Mouse (Mus musculus) CH12.LX (cell line): Measurements from ENCODE around the gene Crygb. TPM values are rescaled to one million over a fixed set of nuclear protein-coding genes. Genes with fewer than 3 reads are reported as not detected.

Experiments
- DNase-seq: peaks from one replicate; pipeline ENCODE4 v3.0.0-alpha.2; 2013; ENCODE audit errors: extremely low read depth
- H3K27ac ChIP-seq: 2 replicates; pipeline ENCODE4 v1.5.1; 2012; ENCODE audit warnings: low read depth, mild to moderate bottlenecking, control low read depth, moderate library complexity; ENCODE audit not compliant: insufficient read depth
- H3K27me3 ChIP-seq: replicated peaks from 2 replicates; pipeline ENCODE3; 2012; ENCODE audit warnings: inconsistent platforms
- H3K36me3 ChIP-seq, 2 experiments: replicated peaks in 1 of 2; 2 replicates each; pipeline versions ENCODE3 to v1.6.1; 2012; ENCODE audit warnings: inconsistent platforms in 1 of 2, low read length in 1 of 2, mild to moderate bottlenecking in 1 of 2, mixed read lengths in 1 of 2, moderate library complexity in 1 of 2; ENCODE audit not compliant: control insufficient read depth in 1 of 2, insufficient read depth in 1 of 2
- H3K4me1 ChIP-seq, 2 experiments: 2 replicates each; pipeline ENCODE4 v1.6.1; 2012; ENCODE audit warnings: inconsistent platforms in 1 of 2, moderate library complexity in 1 of 2; ENCODE audit not compliant: insufficient read depth in 2 of 2, control insufficient read depth in 1 of 2
- H3K4me2 ChIP-seq: 2 replicates; pipeline ENCODE4 v1.6.1; 2012; ENCODE audit warnings: low read depth, mild to moderate bottlenecking, control low read depth; ENCODE audit not compliant: poor library complexity, insufficient read depth, severe bottlenecking
- H3K4me3 ChIP-seq, 3 experiments: fragments of 150-350 bp in 1 of 3; sonication (generic) in 1 of 3; replicated peaks in 1 of 3; 2 replicates each; pipeline versions ENCODE3 to v1.5.1; 2011 to 2012; ENCODE audit warnings: low read depth in 2 of 3, low read length in 2 of 3, mild to moderate bottlenecking in 2 of 3, moderate library complexity in 2 of 3, control low read depth in 1 of 3, improper control_type of control experiment in 1 of 3, inconsistent platforms in 1 of 3, mixed read lengths in 1 of 3; ENCODE audit not compliant: poor library complexity in 1 of 3
- H3K79me2 ChIP-seq: replicated peaks from 2 replicates; pipeline ENCODE4 v1.6.1; 2012; ENCODE audit warnings: mild to moderate bottlenecking, moderate library complexity; ENCODE audit not compliant: control insufficient read depth, poor library complexity, insufficient read depth, severe bottlenecking; ENCODE audit errors: extremely low read depth
- H3K9ac ChIP-seq: 2 replicates; pipeline ENCODE4 v1.6.1; 2012; ENCODE audit warnings: low read depth, mild to moderate bottlenecking, control low read depth, moderate library complexity; ENCODE audit not compliant: insufficient read depth
- H3K9me3 ChIP-seq: replicated peaks from 2 replicates; pipeline ENCODE3; 2012; ENCODE audit warnings: low read length, inconsistent platforms, mixed read lengths
- CHD2 ChIP-seq: IDR thresholded peaks from 2 replicates; pipeline ENCODE4 v1.6.1; 2011; ENCODE audit warnings: low read length, improper control_type of control experiment
- EP300 ChIP-seq: IDR thresholded peaks from 2 replicates; pipeline ENCODE4 v1.6.1; 2011; ENCODE audit warnings: low read length, improper control_type of control experiment
- GABPA ChIP-seq: IDR thresholded peaks from 2 replicates; pipeline ENCODE4 v1.6.1; 2012; ENCODE audit warnings: low read depth, low read length, improper control_type of control experiment, inconsistent platforms; ENCODE audit not compliant: insufficient replicate concordance
- HCFC1 ChIP-seq: IDR thresholded peaks from 2 replicates; pipeline ENCODE4 v1.6.1; 2012; ENCODE audit warnings: low read depth, mild to moderate bottlenecking, inconsistent platforms, low read length, improper control_type of control experiment
- JUND ChIP-seq: conservative IDR thresholded peaks from 2 replicates; pipeline ENCODE4 v1.6.1; 2011; ENCODE audit warnings: low read depth, low read length, improper control_type of control experiment
- MAX ChIP-seq: IDR thresholded peaks from 2 replicates; pipeline ENCODE4 v1.6.1; 2011; ENCODE audit warnings: low read length, improper control_type of control experiment
- MAZ ChIP-seq: IDR thresholded peaks from 2 replicates; pipeline ENCODE4 v1.6.1; 2012; ENCODE audit warnings: low read depth, mild to moderate bottlenecking, inconsistent platforms, low read length, improper control_type of control experiment, moderate library complexity
- MEF2A ChIP-seq: IDR thresholded peaks from 2 replicates; pipeline ENCODE4 v1.6.1; 2014; ENCODE audit warnings: low read depth, mild to moderate bottlenecking, inconsistent platforms, low read length, improper control_type of control experiment, borderline replicate concordance
- MXI1 ChIP-seq: IDR thresholded peaks from 2 replicates; pipeline ENCODE4 v1.6.1; 2011; ENCODE audit warnings: mild to moderate bottlenecking, low read depth, low read length, improper control_type of control experiment
- MYC ChIP-seq: IDR thresholded peaks from 2 replicates; pipeline ENCODE4 v1.6.1; 2011; ENCODE audit warnings: low read depth, mild to moderate bottlenecking, improper control_type of control experiment, low read length
- NELFE ChIP-seq: IDR thresholded peaks from 2 replicates; pipeline ENCODE4 v1.6.1; 2011; ENCODE audit warnings: low read depth, low read length, improper control_type of control experiment
- POLR2A ChIP-seq: IDR thresholded peaks from 2 replicates; pipeline ENCODE4 v1.6.1; 2011; ENCODE audit warnings: low read depth, mild to moderate bottlenecking, improper control_type of control experiment, low read length
- SMC3 ChIP-seq: IDR thresholded peaks from 2 replicates; pipeline ENCODE4 v1.6.1; 2011; ENCODE audit warnings: low read depth, low read length, improper control_type of control experiment
- UBTF ChIP-seq: IDR thresholded peaks from 2 replicates; pipeline ENCODE4 v1.6.1; 2012; ENCODE audit warnings: low read depth, mild to moderate bottlenecking, inconsistent platforms, low read length, improper control_type of control experiment, moderate library complexity
- ZC3H11A ChIP-seq: IDR thresholded peaks from 2 replicates; pipeline ENCODE4 v1.6.1; 2012; ENCODE audit warnings: low read depth, mild to moderate bottlenecking, inconsistent platforms, low read length, improper control_type of control experiment
- ZMIZ1 ChIP-seq: IDR thresholded peaks from 2 replicates; pipeline ENCODE4 v1.6.1; 2012; ENCODE audit warnings: low read depth, mild to moderate bottlenecking, inconsistent platforms, low read length, improper control_type of control experiment
- dilution Hi-C: fragments of 300-500 bp; cut with MboI; formaldehyde crosslinking; loops from 2 replicates; pipeline ENCODE4 v1.14.3; 2020; ENCODE audit warnings: low sequenced_read_pairs; ENCODE audit not compliant: extremely low pct_unique_long_range_greater_than_20kb, extremely low pct_ligation_motif_present
- in situ Hi-C: fragments of 300-500 bp; cut with MboI; formaldehyde crosslinking; loops from 3 replicates; pipeline ENCODE4 v1.14.3; 2019; ENCODE audit warnings: low sequenced_read_pairs, low pct_ligation_motif_present, low pct_unique_long_range_greater_than_20kb, mixed read lengths
- polyA plus RNA-seq: library from polyadenylated mRNA; unstranded; fragments of >175 nt; gene quantifications from 2 replicates; pipeline ENCODE4 v1.2.1, GENCODE M21; 2012; ENCODE audit warnings: low read depth; ENCODE audit not compliant: insufficient read length
- total RNA-seq, 2 experiments: library from RNA; depleted of rRNA; stranded (reverse); fragments of 300-350 nt in 1 of 2; fragments of >200 nt in 1 of 2; gene quantifications; 2 replicates each; pipeline ENCODE4 v1.2.3; 2012 to 2014

The Crygb gene
- total and polyA plus RNA-seq, 3 experiments, result not detected

GRCm38 (mm10) chr1:65109756-65110435, 27.8 kb upstream of the Crygb start:
- no peak for TF ChIP-seq MAZ
- no peak for TF ChIP-seq ZMIZ1
- no peak for TF ChIP-seq HCFC1
- no peak for TF ChIP-seq MAX
- no peak for TF ChIP-seq MYC
- TF ChIP-seq JUND, result no peak
- no peak for TF ChIP-seq EP300
- TF ChIP-seq NELFE, result no peak
- H3K4me3 ChIP-seq, result no peak overlapping the region
- H3K9ac ChIP-seq, result no peak overlapping the region
- no peaks in the 10 kb centered on the region for H3K79me2 ChIP-seq
- H3K36me3 ChIP-seq, result no peaks in the 10 kb centered on the region
- DNase-seq, result no peak
- H3K4me1 ChIP-seq, result peaks cover 0 to 22% of the 10 kb centered on the region in 2 experiments; a peak in 2 of 4 replicates
- in situ Hi-C loops, result loop anchor here (10.0 kb wide), 1 partner anchor 65 kb away; no protein-coding TSS in a partner anchor
- dilution Hi-C loops, result no loop called here
- no peaks in the 10 kb centered on the region for H3K27me3 ChIP-seq
- H3K27ac ChIP-seq, result no peak overlapping the region
- H3K4me2 ChIP-seq, result no peak overlapping the region
- H3K9me3 ChIP-seq, result no peaks in the 10 kb centered on the region

GRCm38 (mm10) chr1:65109196-65109595, 27.1 kb upstream of the Crygb start:
- H3K79me2 ChIP-seq, result no peaks in the 10 kb centered on the region
- H3K9me3 ChIP-seq, result no peaks in the 10 kb centered on the region
- no peak overlapping the region for H3K4me2 ChIP-seq
- no peak overlapping the region for H3K9ac ChIP-seq
- in situ Hi-C loops, result no loop called here
- TF ChIP-seq SMC3 (no peak), ZC3H11A (no peak), MXI1 (no peak), MYC (no peak), MEF2A (no peak), NELFE (no peak), CHD2 (no peak), POLR2A (no peak), GABPA (no peak), HCFC1 (no peak), UBTF (no peak)
- TF ChIP-seq, all 38 proteins: peak for 0
- dilution Hi-C loops, result no loop called here
- DNase-seq, result no peak
- no peak overlapping the region for H3K27ac ChIP-seq
- no peaks in the 10 kb centered on the region for H3K36me3 ChIP-seq
- H3K4me3 ChIP-seq, result no peak overlapping the region
- peaks cover 0 to 22% of the 10 kb centered on the region in 2 experiments; a peak in 2 of 4 replicates for H3K4me1 ChIP-seq
- no peaks in the 10 kb centered on the region for H3K27me3 ChIP-seq
